8 mouse cellular contexts compared by ENCODE assay signal in the genomic region with DNA sequence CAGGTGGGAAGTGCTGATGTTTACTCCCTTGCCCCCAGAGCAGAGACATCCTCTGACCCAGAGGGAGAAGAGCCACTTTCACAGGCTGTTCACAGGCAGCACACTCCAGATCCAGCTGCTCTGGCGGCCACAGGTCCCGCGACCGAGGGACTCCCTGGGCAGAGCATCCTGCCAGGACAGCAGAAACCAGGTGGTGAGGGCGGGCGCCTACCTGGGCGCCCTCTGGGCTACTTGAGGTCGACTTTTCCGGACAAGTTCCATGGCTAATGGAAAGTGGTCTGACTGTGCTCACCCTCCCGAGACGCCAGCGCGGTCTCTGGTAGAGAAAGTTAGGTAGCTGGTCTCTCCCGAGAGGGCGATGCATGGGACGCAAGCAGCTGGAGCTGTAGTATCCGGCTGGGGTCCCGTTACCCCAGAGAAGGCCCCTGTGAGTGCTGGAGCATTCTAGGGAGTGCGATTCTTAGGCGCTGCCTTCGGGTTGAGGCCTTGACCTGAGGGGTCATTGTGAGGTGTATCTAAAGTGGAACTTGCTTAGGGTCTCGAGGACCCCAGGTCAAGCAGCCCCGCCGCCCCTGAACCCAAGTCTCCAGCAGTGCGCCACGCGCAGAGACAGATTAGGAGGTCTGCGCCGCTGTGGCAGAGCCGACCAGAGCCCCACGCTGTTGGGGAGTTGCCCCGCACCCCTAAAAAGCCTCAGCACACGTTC. TPM values are rescaled to one million over a fixed set of nuclear protein-coding genes. Genes with fewer than 3 reads are reported as not detected.
A peak's percentile ranks its signal among the peaks of the same experiment; 100 is the strongest.
DNase-seq lines count a peak whose midpoint lies in the region; ATAC-seq and TF ChIP-seq lines count a peak whose summit lies in the region.

No protein-coding gene starts in this region.

- H3K27ac ChIP-seq in heart, embryonic 11.5 days (ENCODE audit: low read depth, low read length) = no peak overlapping the region
- H3K27ac ChIP-seq in brown adipose tissue, adult 24 weeks (replicated peaks; ENCODE audit: low read depth, low read length) = no peak overlapping the region
- H3K27ac ChIP-seq in intestine, embryonic 14.5 days (ENCODE audit: low read depth) = no peak overlapping the region
- no peak overlapping the region for H3K27ac ChIP-seq in midbrain, embryonic 14.5 days (replicated peaks; ENCODE audit: low read depth, low read length)
- no peak overlapping the region for H3K27ac ChIP-seq in left cerebral cortex, adult 2 months

- H3K4me1 ChIP-seq in heart, embryonic 11.5 days (ENCODE audit: control insufficient read depth, insufficient read depth, low read length) = no peaks in the 10 kb centered on the region
- H3K4me1 ChIP-seq in brown adipose tissue, adult 24 weeks (ENCODE audit: control insufficient read depth, insufficient read depth, insufficient read length, low read length) = no peaks in the 10 kb centered on the region
- H3K4me1 ChIP-seq in intestine, embryonic 14.5 days (replicated peaks; ENCODE audit: control insufficient read depth, insufficient read depth, low read length) = peaks cover 14% of the 10 kb centered on the region
- H3K4me1 ChIP-seq in midbrain, embryonic 14.5 days (ENCODE audit: control insufficient read depth, insufficient read depth, low read length) = no peaks in the 10 kb centered on the region

- H3K36me3 ChIP-seq in heart, embryonic 11.5 days (ENCODE audit: control insufficient read depth, insufficient read depth, low read length) = no peaks in the 10 kb centered on the region
- H3K36me3 ChIP-seq in intestine, embryonic 14.5 days (ENCODE audit: control insufficient read depth, insufficient read depth, low read length) = no peaks in the 10 kb centered on the region
- no peaks in the 10 kb centered on the region for H3K36me3 ChIP-seq in midbrain, embryonic 14.5 days (ENCODE audit: control insufficient read depth, insufficient read depth, low read length)

- H3K9ac ChIP-seq in heart, embryonic 11.5 days (ENCODE audit: low read depth, low read length) = no peak overlapping the region
- peak overlapping the region; percentile 29; the same call in 1 of the 2 replicates for H3K9ac ChIP-seq in intestine, embryonic 14.5 days (ENCODE audit: low read length)
- H3K9ac ChIP-seq in midbrain, embryonic 14.5 days (replicated peaks; ENCODE audit: low read length) = no peak overlapping the region

- DNase-seq in heart, postnatal 14 days = no peak
- no peak for DNase-seq in intestine, embryonic 14.5 days (ENCODE audit: low spot score)
- DNase-seq in midbrain, embryonic 14.5 days = no peak
- no peak for DNase-seq in thymus, postnatal 4 days
- no peak for DNase-seq in left cerebral cortex, adult 2 months (ENCODE audit: extremely low spot score in 1 of 2, low spot score in 2 of 2)
- DNase-seq in cerebellum, adult 9-10 months = no peak

- peak overlapping the region; percentile 34 for H3K4me3 ChIP-seq in heart, embryonic 11.5 days (ENCODE audit: low read depth, low read length)
- peak overlapping the region; percentile 1; the same call in 1 of the 2 replicates for H3K4me3 ChIP-seq in brown adipose tissue, adult 24 weeks (ENCODE audit: insufficient read depth, low read depth, low read length)
- H3K4me3 ChIP-seq in intestine, embryonic 14.5 days (ENCODE audit: low read depth, low read length) = peak overlapping the region; percentile 40
- peak overlapping the region; percentile 41 for H3K4me3 ChIP-seq in midbrain, embryonic 14.5 days (replicated peaks; ENCODE audit: low read depth, low read length)
- no peak overlapping the region for H3K4me3 ChIP-seq in left cerebral cortex, adult 2 months

- peaks cover 95% of the 10 kb centered on the region for H3K27me3 ChIP-seq in heart, embryonic 11.5 days (ENCODE audit: control insufficient read depth, insufficient read depth, low read length)
- peaks cover 67% of the 10 kb centered on the region for H3K27me3 ChIP-seq in intestine, embryonic 14.5 days (replicated peaks; ENCODE audit: control insufficient read depth, insufficient read depth, low read length)
- H3K27me3 ChIP-seq in midbrain, embryonic 14.5 days (ENCODE audit: control insufficient read depth, insufficient read depth, low read length) = peaks cover 71% of the 10 kb centered on the region

- intact Hi-C loops in heart, postnatal 14 days (cut with DNase I) = no loop called here
- intact Hi-C loops in left cerebral cortex, adult 2 months (cut with DNase I) = loop anchor here (5.0 kb wide), 1 partner anchor 230 kb away; no protein-coding TSS in a partner anchor

- TF ChIP-seq CTCF in left cerebral cortex, adult 2 months (IDR thresholded peaks at IDR 0.05) = no peak

- WGBS in heart, embryonic 11.5 days (ENCODE audit: insufficient replicate concordance) = 2% methylated on average over 33 of the region's 33 CpGs
- WGBS in intestine, embryonic 14.5 days = 4% methylated on average over 33 of the region's 33 CpGs
- 3% methylated on average over 33 of the region's 33 CpGs for WGBS in midbrain, embryonic 14.5 days

- no peak for ATAC-seq in heart, embryonic 11.5 days (replicated peaks; ENCODE audit: insufficient number of reproducible peaks, low FRiP score, low TSS enrichment)
- ATAC-seq in intestine, embryonic 14.5 days (replicated peaks; ENCODE audit: low FRiP score, low TSS enrichment, low read depth) = no peak
- no peak for ATAC-seq in midbrain, embryonic 14.5 days (ENCODE audit: low FRiP score, low TSS enrichment)

- H3K9me3 ChIP-seq in heart, embryonic 11.5 days (replicated peaks; ENCODE audit: control insufficient read depth, low read length) = no peaks in the 10 kb centered on the region
- no peaks in the 10 kb centered on the region for H3K9me3 ChIP-seq in intestine, embryonic 14.5 days (ENCODE audit: control insufficient read depth, low read length)
- no peaks in the 10 kb centered on the region for H3K9me3 ChIP-seq in midbrain, embryonic 14.5 days (ENCODE audit: control insufficient read depth, low read length)

- peak overlapping the region; percentile 68 for H3K4me2 ChIP-seq in heart, embryonic 11.5 days
- H3K4me2 ChIP-seq in intestine, embryonic 14.5 days (ENCODE audit: low read length) = peak overlapping the region; percentile 69
- H3K4me2 ChIP-seq in midbrain, embryonic 14.5 days (ENCODE audit: low read length) = peak overlapping the region; percentile 63

RNA-seq across cellular contexts. Expression of gene Dio3, which starts 1.5 kb away (rescaled TPM):
- 0.20 TPM in 1 of 2 replicates, not detected in the other for polyA plus RNA-seq in heart, embryonic 11.5 days (2014; fragmentation: Nextera tagmentation; extraction: Ambion mirVana)
- total RNA-seq in heart, postnatal 14 days (2021) = not detected
- polyA plus RNA-seq in brown adipose tissue, adult 24 weeks (2012; ENCODE audit: insufficient read depth, insufficient read length, missing spikeins) = not detected in 2 replicates
- polyA plus RNA-seq in intestine, embryonic 14.5 days (2014; fragmentation: Nextera tagmentation; extraction: Ambion mirVana) = 0.35 and 0.74 TPM in 2 replicates
- 0.30 and 1.5 TPM in 2 replicates for polyA plus RNA-seq in midbrain, embryonic 14.5 days (2014; fragmentation: Nextera tagmentation; extraction: Ambion mirVana)
- total RNA-seq in left cerebral cortex, adult 2 months (2021) = 1 to 10 TPM; 3.6 to 5.7 TPM
